Mouse (Mus musculus) thymus, postnatal 10 days (tissue): ENCODE measurements around the gene Prrt2.
A peak's percentile ranks its signal among the peaks of the same experiment; 100 is the strongest.

Source experiments
- DNase-seq, 2 experiments: peaks; one replicate each; pipeline ENCODE4 v3.0.0; 2021; ENCODE audit warnings: low spot score in 2 of 2

Prrt2 gene

DNA sequence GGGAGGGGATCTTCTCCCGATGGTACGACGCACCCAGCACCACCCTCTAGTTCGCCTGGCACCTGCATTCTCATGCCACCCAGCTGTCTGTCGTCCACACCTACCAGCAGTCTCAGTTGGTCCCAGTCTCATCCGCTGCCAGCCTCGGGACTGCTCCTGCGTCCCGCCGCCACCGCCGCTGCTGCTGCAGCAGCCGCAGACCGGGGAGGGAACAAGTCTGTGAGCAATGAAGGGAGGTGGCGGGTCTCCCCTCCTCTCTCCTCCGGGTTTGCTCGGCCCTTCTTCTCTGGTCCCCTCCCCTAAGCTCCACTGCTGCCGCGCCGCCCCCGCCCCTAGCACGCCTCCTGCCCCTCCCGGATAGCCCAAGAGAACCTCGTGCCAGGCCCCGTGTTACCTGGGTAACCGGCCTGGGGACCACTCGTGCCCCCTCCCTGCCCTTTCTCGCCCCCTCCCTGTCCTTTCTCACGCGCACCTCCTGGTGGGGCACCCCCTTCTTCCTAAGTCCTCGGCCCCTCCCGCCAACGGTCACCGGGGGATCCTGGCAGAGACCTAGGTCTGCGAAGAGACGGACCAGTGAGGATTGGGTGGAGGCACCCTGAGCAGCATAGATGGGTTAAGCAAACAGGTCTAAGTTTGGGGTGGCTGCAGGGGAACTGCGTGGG lies at the start of gene Prrt2, which contains the start of gene Gm42742:
Gene Prrt2, minus strand, starts transcription at position 311 of the 662 bp plus-strand sequence.
Gene Gm42742, minus strand, starts transcription at position 197 of the 662 bp plus-strand sequence.
- DNase-seq: peak; percentile 70 to 72

DNA sequence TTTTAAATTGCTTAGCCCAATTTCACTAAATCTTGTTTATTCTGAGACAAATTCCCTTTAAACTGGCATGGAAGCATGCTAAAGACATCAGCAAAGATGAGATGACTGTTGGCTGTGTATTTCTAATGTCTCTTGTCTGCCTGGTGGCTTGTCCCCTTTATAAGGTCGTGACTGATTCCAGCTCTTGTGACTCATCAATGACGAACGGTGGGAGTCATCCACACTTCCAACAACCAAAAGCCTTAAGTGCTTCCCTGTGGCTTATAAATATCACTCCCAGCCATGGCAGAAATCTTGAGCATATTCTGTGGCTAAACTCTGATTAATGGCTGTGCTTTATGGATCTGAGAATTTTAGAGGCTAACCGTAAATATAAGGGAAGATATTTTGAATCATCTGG lies 45.3 kb upstream of the Prrt2 start:
- no peak for DNase-seq

DNA sequence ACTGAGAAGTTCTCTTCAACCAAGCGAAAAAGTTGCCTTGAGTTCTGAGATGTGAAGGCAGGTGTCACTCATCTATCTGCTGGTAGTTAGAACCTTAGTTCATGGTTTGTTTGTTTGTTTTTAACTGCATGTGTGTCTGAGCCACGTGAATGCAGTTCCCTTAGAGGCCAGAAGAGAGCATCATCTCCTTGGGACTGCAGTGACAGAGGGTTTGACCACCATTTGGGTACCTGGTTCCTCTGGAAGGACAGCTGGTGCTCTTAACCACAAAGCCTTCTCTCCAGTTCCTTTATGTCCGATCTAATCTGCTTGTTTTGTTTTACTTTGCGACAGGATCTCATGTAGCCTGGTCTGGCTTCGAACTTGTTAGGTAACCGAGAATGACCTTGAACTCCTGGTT lies 44.5 kb upstream of the Prrt2 start:
- DNase-seq: no peak

DNA sequence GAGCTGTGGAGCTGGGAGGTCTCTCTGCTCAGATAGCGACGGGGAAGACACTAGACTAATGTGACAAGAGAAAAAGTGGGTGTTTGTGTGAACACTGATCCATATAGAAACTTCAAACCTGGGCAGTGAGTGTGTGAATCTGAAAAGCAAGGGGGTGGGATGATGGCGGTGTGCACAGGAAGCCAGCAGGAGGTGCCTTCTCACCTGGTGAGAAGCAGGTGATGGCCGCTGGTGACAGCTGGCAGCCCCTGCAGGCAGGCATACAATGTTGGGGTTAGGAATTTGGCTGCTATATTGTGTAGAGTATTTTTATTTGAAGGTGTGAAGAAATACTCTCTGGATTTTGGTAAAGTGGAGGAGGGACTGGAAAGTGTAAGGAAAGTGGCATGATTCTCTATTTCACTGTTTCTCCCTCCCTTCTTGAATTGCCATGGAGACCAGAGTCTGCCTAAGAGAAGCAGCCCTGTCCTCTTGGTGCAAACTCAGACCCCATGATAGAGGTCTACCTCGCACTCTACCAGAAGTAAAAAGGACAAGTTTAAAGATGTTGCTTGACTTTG lies 34.1 kb upstream of the Prrt2 start:
- DNase-seq: peak in 1 of 2 experiments; percentile 19

DNA sequence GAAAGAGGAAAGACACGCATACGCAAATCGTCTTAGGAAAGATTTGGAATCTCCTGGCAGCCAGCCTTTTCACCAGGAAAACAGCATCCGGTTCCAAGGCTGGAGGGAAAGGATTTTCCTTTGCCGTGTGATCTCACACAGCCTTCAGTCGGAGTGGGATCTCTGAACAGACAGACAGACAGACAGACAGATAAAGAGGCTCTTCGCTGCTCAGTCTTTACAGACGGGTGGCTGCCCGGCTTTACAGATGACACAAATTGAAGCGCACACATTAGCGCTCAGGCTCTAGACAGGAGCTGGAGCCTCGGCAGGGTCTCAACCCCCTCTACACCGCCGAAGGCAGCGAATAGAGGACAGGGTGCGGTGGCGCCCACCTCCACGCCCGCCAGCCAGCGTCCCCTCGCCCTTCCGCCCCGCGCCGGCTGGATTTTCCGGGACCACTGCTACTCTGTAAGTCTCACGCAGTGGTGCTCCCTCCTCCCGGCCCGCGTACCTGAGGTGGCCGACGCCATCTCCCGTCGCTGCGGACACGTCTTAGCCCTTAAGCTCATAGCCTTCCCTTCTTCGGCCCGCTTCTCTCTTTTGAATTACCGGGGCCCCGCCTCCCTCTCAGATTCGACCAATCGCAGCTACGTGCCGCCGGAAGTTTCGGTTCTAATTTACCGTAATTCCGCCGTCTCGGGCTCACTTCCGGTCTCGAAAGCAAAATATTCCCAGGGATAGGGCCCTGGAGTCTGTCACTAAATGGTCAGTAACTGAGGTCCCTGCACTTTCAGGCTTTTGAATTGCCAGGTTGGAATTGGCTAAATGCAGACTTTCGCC lies 21.1 kb upstream of the Prrt2 start, which contains the start of gene Kif22:
Gene Kif22, minus strand, starts transcription at position 621 of the 822 bp plus-strand sequence.
- peak; percentile 77 to 87 for DNase-seq

DNA sequence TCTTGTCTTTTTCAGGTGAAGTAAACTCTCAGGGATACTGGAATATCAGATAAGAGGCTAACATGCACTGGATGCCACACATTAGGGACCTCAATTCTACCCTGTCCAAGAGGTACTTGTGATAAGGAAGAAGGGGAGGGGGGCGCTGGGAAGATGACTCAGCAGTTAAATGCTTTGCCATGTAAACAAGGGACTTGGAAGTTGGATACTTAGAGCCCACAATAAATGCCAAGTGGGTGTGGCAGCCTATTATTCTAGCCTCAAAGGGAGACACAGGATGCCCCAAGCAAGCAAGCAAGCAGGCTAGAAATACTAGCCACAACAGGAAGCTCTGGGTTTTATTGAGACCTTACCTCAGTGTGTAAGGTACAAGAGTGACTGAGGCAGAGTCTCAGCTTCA lies 10.2 kb upstream of the Prrt2 start:
- DNase-seq: no peak

DNA sequence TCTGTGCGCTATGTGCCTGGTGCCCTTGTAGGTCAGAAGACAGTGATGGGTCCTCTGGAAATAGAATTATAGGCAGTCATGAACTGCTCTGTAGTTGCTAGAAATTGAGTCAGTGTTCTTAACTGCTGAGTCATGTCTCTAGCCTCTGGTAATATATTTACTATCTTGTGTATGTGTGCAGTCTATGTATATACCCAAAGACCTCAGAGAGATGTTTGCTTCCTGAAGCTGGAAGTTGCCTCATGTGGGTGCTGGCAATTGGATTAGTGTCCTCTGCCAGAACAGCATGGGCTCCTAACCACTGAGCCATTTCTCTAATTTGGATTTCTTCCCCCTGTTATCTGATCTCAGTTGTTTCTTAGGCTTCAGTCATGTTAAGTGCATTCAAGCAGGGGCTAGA lies 9.2 kb upstream of the Prrt2 start:
- DNase-seq: no peak

DNA sequence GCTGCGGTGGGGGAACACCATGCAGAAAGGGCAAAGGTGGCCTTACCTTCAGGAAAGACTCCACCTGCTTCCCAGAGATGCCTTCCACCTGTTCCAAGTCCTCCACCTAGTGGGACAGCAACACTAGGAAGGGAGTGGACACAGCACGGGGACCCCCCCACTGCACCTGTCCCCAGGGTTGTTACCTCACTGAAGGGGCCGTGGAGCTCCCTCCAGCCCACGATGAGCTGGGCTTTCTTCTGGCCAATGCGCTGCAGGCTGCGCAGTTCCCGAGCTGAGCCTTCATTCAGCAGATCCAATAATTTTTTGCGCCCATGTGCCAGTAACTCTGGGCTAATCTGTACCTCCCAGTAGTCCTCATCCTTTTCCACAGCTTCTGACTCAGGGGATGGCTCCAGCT lies 6.9 kb upstream of the Prrt2 start:
- peak in 1 of 2 experiments; percentile 49 for DNase-seq

DNA sequence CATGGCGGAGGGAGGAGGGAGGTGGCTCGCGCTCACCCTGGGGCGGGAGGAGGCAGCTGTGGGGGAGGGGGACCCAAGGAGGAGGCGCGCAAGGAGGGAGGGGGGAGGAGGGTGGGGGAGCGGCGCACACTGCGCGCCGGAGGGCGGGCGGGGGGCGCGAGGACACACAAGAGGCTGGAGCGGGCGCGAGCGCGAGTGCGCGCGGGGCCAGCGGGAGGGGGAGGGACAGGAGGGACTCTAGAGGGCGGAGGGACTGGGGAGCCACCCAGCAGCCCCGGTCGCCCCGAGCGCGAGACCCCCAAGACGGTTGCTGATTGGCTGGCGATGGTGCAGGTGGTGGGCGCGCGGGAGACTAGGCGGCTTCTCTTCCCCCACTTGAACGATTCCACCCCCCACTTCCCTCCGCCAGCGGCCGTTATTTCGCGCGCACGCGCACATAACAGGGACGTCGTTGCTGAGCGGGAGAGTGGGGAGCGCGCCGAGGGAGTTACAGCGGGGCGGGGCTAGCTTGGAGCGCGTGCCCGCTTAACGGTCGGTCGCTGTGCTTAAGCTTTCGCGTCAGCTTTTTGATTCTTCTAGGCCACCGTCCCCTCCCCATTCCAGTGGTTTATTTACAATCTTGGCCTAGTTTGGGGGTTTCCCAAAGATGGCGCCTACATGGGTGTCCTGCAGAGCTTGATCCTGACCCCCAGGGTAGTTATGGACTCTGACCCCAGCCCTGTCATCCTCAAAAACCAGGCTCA lies 6.1 kb upstream of the Prrt2 start, which contains the start of gene Maz:
Gene Maz, minus strand, starts transcription at position 54 of the 743 bp plus-strand sequence.
- DNase-seq: peak; percentile 99 to 100

DNA sequence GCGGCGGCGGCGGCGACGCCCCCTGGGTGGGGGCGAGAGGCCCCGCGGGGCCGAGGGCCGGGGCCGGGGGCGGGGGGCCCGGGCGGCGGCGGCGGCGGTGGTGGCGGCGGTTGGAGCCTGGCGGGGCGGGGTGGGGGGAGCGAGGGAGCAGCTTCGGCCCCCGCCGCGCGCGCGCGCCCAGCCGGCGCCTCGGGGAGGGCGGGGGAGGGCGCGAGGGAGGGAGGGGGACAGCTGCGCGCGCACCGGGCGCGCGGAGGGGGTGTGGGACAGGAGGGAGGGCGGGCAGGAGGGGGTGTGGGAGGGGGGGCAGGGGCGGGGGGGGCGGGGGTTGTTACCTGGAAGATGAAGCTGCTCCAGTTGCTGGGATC lies 5.6 kb upstream of the Prrt2 start:
- peak in 1 of 2 experiments; percentile 92 for DNase-seq

DNA sequence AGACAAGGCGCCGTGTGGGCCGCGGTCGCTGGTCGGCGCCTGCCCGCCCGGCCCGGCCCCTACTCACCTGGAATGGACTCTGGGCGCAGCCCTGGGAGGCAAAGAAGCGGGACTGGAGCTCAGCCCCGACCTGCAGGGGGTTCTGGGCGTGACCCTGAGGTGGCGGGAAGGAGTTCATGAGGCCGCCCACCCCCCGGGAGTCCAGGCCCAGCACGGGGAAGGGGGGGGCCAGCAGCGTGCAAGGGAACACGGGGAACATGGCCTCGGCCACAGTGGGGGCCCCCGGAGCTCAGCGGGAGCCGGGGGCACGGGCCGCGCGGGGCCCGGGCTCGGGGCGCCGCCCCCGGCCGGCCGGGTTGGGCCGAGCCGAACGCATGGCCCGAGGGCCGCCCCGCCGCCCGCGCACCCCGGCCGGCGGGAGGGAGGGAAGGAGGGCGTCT lies 5.2 kb upstream of the Prrt2 start:
- DNase-seq: peak; percentile 73 to 79

DNA sequence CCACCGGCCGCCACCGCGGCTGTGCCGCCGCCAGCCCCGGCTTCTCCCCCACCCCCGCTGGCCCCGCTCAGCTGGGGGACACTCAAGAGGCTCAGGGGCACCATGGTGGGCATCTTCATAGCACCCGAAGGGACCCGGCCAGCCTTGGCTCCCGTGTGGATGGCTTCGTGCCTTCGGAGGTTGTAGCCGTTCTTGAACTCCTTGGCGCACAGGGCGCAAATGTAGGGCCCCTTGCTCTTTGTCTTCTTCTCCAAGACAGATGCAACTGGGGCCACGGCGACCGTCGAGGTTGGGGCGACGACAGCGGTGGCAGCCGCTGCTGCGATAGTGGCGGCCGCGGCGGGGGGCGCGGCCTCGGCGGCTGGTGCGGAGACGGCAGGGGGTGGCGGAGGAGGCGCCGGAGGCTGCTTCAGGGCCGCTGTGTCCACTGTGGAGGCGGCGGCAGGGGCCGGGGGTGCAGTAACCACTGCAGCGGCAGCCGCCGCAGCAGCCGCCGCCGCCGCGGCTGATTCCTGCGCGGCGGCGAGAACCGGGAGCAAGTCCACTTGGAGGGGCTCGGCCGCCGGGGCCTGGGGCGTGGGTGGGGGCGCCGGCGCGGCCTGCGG lies 4.6 kb upstream of the Prrt2 start:
- DNase-seq: peak in 1 of 2 experiments; percentile 61

DNA sequence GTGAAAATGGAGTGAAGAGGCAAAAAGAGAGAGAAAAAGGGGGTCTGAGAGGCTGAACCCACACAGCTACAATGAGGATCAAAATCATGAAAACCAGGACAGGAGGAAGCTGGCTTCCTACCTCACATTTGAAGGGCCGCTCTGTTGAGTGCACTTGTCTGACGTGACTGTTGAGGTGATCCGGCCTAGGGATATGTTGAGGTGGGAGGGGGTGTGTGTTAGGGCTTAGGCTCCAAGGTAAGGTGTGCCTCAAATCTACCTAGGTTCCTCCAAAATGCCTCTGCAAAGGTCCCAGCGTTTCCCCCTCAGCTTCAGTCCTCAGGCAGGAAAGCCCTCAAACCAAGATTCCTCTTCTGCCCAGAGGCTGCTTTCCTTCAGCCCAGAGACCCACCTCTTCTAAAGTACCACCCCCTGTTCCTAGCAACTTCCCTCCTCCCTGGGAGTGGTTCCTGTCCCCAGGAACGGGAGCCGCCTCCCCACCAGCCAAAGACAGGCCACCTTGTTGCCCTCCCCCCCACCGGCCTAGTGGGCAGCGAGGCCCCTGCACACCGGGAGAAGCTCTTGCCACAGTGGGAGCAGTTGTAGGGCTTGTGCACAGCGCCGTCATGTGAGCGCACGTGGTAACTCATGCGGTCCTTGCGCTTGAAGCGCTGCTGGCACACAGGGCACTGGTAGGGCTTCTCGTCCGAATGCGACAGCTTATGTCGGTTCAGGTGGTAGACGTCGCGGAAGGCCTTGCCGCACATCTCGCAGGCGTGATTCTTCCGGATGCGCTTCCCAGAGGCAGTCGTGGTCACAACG lies 3.9 kb upstream of the Prrt2 start:
- DNase-seq: peak; percentile 74 to 82

DNA sequence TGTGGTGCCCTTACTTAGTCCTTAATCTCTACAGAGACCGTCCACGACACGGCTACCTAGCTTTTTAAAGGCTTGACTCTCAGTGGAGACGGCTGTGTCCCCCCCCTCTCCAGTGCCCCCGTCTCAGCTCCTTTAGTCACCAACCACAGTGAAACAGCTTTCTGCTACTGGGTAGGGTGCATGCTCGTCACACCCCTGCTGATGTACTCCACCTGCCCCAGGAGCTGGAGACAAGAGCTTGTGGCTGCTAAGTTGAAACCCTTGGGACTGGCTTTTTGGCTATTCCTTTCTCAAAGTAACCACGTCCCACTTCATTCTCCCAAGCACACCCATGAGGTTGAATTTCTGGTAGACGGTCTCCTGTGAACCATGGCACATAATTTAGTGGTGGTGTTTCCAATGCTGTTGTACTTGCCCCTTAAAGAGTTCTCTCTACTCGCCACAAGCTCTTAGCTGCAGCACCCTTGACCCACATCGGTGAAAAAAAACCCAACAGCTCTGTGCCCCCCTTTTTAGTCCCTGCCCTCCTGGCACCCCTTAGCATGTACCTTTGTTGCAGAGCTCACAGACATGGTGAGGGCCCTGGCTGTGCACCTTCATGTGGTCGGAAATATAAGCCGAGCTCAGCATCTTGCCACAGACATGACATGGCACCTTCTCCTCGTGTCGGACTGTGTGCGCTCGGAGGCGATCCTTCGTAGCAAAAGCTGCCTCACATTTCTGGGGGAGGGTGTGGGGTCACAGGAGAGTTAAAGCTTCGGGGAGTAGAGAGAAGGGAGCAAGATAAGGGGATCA lies 3.1 kb upstream of the Prrt2 start:
- peak; percentile 64 to 76 for DNase-seq

DNA sequence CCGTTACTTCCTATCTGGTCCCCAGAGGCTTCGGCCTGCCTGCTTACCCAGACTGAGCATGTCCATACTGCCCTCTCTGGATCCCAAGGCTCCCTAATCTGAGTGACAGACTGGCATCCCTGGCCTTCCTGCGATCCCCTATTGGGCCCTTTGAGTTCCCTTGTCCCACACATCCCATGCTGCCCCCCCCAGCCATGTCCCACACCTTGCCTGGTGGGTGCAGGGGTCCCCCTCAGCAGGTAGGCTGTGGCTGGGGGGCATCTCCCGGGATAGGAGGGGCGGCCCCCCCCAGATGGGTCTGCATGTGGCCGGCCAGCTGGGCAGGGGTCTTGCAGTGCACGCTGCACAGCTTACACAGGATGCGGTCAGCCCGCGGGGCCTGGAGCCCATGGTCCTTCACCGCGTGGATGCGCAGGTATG lies 2.3 kb upstream of the Prrt2 start:
- DNase-seq: peak in 1 of 2 experiments; percentile 44

DNA sequence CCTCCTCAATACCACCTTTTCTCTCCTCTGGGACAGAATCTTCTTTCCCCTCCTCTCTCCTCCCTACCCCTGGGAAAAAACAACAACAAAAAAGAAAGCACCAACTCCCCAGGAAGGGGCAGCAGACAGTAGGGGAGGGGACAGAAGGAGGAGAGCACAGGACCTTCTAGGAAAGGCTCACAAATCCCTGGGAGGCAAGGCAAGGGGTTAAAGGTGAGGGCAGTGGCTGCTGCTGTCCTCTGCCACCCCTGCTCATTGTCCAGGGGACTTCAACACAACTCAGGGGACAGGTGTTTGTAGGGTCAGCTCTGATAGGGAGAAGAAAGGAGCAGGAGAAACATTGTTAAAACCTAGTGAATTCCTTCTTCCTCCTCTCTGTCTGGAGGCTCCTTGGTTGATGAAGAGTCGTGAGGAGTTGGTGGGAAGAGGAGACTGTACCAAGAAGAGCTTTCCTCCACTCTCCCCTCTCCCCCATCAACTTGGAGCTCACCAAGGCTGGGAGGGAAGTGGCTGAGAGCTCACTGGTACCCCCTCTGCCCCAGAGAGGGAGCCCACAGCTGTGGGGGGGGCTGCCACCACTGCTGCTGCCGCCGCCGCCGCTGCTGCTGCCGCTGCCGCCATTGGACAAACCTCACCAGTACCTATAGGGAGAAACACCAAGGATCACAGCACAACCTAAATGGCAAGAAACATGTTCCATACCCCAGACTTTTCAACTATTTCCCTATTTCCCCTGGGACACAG lies 1.7 kb upstream of the Prrt2 start:
- no peak for DNase-seq

DNA sequence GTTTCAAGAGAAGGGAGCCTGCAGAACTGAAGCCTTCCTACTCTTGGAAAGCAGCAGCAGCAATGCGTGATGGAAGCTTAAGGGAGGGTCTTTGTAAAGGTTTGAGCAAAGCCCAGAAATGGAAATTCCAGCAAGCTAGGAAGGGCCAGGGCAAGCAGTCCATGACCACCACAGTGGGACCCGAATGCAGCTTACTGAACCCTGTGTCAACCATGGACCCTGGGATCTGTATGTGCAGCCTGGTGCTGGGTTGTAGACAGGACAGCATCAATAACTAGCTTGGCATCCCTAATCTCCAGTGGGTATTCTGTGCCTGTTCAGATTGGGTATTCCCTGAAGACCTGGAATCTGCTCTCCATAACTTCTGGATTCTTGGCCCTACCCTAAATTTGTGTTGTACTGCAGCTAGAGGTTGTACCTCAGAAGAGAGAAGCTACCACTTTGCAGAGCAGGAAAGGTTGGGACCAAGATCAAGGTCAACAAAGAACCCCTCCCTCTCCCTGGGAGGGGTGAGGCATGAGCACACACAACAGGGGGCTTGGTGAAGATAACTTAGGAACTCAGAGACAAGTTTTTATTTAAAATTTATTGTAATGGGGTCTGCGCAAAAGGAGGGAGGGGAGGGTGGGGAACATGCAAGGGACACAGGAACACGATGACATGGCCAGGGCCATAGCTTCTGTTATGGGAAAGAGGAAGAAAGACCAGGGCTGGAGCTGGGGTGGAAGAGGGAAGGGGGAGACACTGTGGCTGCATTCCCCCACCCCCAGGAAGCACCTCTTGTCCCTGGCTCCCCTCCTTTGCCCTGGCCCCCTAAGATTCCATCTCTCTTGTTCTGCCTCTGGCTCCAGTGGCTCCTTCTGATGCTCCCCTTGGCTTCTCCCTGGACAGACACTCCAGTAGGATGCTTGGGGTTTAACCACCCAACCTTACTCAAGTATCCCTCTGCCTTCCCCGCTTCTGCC lies 834 bp upstream of the Prrt2 start:
- DNase-seq: no peak

DNA sequence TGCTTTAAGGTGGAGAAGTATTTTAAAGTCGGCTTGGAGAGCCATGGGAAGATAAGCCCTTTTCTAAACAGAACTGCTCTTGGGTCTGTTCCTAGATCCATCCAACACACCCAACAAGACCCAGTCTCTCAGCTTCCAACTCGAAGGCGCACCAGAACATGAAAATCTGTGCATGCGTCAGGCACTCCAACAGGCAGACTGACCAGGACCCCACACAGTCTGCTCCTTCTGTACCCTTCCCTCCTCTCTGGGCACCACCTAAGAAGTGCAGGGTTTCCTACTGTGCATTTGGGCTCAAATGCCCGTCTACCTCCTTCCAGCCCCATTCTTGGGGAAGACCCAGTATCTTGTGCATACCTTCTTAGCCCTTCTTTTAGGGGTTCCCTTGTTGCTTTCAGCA lies 520 bp downstream of the Prrt2 start:
- no peak for DNase-seq
